Mouse (Mus musculus) spleen, embryonic (tissue): ENCODE data around the gene Reep3.
"Not testable (repeated sequence)": the region's sequence is repeated elsewhere in the genome, so short reads cannot be mapped to it uniquely, and the experiment has no call there.

Source experiments
- CTCF ChIA-PET: fragments of 350-600 bp; sonication (Branson Sonifier 250); formaldehyde crosslinking; loops from one replicate; lab custom pipeline; 2022; lab: Charles Lee

Gene Reep3

GRCm38 (mm10) chr10:67096621-67097436, at the start of gene Reep3:
Gene Reep3 (minus strand): TSS chr10:67096945.
- CTCF ChIA-PET, result interaction anchor here (0.6 to 0.7 kb wide), 5 partner anchors 103 to 456 kb away, joined by 3 to 4 read pairs (median 3); no protein-coding TSS in a partner anchor

DNA sequence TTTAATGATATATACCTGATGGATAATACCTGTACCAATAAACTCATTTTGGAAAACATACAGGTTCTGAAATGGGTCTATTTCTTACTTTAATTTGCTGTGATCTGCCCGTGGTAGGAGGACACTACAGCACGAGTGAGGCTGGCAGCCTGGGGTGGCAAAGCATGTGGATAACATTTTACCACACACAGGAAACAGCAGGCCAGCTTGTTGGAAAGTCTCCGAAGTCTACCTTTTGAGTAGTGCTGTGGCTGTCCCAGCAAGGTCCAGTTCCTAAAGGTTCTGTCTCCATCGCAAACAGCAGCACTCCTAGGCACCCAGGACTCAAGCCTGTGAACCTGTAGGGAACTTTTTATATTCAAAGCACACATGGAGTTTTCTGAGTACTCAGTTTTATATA, 48.9 kb upstream of the Reep3 start:
- CTCF ChIA-PET, result no interaction called here

DNA sequence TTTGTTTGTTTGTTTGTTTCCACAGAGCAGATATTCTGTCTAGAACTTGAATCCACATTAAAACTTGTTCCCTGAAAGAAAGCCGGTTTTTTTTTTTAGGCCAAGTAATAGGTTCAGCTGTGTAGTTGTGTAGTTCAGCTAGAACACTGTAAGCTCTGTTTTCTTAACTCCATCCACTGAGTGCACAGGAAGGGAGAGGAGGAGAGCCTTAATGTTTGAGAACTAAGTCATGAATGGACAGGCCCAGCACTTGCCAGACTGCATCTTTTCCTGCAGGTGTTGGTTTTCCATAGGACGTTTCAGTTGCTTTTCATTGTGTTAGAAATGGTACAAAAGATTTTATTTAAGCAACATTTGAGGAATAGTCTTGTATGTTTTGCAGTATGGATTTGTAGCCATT, 47.5 kb upstream of the Reep3 start:
- CTCF ChIA-PET, result interaction anchor here (0.6 kb wide), 1 partner anchor 18 kb away, joined by 3 read pairs; no protein-coding TSS in a partner anchor

DNA sequence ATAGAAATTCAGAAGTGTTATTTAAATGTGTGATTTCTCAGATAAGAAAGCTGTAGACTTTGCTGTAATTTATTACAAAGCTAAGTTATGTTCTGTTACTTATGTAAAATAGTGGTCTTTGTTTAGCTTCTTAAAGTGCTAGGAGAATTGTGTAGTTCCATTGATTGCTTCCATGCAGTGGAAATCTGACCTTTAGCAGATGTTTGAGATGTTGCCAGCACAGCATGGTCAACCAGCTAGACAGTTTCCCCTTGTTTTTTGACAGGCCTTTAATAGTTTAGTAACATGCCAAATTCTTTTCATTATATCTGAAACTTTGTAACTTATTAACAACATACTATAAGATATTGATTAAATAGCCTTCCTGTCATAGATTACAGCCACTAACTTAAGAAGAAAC, 46.9 kb upstream of the Reep3 start:
- CTCF ChIA-PET, result no interaction called here

- CTCF ChIA-PET, result no interaction called here
Observed at GRCm38 (mm10) chr10:67137437-67137836, 40.7 kb upstream of the Reep3 start.

GRCm38 (mm10) chr10:67134322-67134721, 37.6 kb upstream of the Reep3 start:
- CTCF ChIA-PET, result no interaction called here

DNA sequence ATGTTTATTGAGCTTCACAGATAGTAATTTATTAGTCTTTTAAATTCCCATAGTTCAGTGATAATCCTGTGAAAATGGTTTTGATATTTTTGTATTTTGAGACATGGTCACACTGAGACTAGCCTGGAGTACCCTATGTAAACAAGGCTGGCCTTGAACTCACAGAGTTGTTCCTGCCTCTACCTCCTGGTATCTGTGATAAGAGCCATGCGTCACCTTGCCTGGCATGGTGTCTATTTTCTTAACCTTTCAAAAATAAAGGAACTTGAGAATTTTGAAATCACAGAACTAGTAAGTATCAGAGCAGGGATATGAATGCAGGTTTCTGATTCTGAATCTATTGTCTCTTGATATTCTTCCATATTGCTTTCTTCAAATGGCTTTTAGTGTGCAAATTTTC, 35.0 kb upstream of the Reep3 start:
- CTCF ChIA-PET, result no interaction called here

DNA sequence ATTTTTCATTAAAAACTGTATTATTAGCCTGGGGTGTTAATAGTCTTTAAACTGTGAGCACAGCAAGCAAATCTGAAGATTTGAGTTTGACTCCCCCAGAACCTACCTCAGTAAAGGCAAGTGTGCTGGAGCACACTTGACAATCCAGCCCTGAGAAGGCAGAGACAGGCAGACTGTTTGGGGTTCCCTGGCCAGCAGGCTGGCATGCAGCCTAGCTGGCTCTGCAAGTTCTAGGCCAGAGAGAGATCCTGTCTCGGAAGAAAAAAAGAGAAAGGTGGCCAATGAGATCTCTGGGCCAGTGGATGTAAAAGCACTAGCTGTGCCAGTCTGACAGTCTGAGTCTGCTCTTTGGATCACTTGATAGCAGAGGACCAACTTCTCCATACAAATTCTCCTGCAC, 32.8 kb upstream of the Reep3 start:
- CTCF ChIA-PET, result no interaction called here

- CTCF ChIA-PET, result interaction anchor here (0.8 kb wide), 1 partner anchor 17 kb away, joined by 3 read pairs; no protein-coding TSS in a partner anchor
Observed at GRCm38 (mm10) chr10:67126859-67127758, 30.4 kb upstream of the Reep3 start.

DNA sequence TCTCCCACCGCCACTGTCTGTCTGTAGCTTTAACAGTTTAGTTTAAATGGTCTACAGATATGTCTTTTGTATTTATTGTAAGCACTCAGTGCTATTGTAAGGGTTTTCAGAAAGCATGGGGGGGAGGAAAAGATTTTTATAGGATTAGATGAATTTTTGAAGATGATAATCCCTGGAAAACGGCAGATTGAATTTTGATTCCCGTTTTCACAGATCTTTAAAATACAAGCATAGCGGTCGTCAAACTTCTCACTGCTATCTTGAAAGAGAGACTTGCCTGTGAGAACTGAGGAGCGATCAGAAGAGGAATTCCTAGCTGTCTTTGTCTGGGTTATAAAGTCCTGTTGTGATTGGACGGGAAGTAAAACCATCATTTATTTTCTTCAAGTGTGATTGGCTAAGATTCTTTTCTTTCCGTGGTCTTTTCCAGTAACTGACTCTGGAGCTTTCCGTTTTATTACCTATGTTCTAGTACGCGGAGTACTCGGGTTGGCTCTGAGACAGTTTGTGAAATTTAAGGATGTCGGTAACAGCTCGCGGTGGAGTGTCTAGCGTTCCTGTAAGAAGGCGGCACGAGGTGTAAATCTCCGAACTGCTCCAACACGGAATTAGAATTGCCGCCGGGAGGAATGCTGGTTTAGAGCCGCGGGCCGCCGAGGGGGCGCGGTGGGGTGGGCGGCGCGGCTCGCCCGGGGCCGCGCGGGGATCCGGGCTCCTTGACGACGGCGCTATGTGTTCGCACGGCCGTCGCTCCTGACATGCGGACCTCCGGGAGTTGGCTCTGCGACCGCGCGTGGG, 29.5 kb upstream of the Reep3 start:
- CTCF ChIA-PET, result interaction anchor here (0.8 kb wide), 1 partner anchor 18 kb away, joined by 3 read pairs; no protein-coding TSS in a partner anchor

GRCm38 (mm10) chr10:67124156-67124555, 27.4 kb upstream of the Reep3 start:
- CTCF ChIA-PET, result no interaction called here

DNA sequence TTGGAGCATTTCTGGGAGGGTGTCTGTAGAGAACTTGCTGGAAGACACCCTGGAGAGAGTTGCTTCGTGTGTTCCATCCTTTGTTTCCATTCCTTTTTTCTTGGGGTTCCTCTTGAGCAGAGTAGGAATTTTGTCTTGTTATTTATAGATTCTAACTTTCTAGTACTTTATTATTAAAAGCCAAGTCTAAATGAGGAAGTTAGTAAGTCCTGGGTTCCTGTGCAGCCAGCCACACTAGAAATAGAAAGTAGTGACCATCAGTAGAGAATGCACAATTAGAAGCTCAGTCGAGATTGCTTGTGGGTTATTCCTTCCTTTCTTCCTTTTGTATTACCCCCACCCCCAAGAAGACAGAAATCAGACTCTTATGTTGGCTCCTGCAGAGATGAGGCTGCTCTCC, 27.0 kb upstream of the Reep3 start:
- CTCF ChIA-PET, result no interaction called here

DNA sequence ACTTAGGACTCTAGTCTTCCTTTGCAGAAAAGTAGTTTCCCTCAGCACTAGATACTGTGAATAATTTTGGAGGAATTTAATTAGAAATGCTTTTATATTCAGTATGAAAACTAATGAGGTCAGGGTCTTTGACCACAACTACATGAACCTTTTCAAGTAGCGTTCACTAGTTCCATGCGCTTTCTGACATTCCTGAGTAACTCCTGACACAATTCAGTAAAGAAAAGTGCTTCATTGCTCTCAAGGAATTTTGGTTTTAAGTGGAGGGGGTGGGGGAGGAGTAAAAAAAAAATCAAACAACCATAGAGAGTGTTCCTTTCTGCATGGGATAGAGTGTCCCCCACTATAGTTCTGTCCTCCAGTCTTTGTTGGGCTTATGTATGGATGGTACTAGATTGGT, 23.9 kb upstream of the Reep3 start:
- CTCF ChIA-PET, result no interaction called here

GRCm38 (mm10) chr10:67120180-67120579, 23.4 kb upstream of the Reep3 start:
- CTCF ChIA-PET, result no interaction called here

DNA sequence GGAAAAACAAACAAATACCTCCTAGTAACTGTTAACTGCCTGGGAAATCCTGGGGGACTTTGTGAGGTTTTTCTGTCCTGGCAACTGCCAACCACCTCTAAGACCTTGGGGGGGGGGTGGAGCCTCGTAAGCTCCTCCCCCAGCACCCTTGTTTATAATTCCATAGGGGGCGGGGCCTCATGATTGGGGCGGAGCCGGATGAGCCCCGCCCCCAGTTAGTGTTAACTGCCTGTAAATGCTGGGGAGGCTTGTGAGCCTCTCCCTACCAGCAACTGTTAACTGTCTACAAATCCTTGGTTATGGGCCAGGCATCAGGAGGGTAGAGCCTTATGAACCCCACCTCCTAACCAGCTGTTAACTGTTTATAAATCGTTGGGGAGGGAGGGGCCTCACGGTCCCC, 22.5 kb upstream of the Reep3 start:
- CTCF ChIA-PET, result interaction anchor here (0.6 kb wide), 1 partner anchor 24 kb away, joined by 3 read pairs; no protein-coding TSS in a partner anchor

DNA sequence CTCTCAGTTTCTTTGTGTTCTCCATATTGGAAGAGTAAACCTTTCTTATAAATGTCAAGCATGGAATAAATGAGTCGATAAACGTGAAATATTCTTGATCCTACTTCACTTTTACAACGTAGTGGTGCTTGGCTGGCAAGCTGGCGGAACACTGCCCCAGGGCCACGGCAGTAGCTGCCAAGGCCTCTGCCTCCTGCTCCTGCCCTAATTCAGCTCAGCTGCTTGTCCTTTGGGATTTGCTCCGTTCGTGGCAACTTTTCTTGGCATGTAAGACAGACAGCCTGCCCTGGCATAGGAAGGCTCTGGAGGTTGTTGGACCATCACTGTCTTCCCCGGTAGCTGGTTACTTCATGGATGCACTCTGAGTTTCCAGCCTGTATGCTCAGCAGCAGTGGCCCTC, 19.5 kb upstream of the Reep3 start:
- CTCF ChIA-PET, result no interaction called here

DNA sequence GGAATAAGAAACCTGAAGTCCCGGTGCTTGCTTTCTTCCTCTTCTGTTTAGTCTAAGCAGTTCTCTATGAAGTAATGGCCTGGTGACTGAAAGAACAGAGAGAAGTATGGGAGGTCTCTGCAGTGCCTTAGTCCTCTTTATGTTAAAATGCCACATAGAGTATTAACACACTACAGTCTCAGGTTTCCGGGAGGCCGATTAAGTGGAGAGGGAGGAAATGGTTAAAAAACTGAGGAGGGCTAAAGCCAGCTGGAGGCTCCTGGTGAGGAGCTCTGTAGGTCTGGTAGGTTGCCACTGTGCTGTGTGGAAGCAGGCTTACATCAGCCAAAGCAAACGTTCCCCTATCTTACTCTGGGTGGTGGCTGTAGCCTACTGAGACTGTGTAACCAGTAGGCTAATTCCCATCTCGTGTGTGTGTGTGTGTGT, 18.9 kb upstream of the Reep3 start:
- CTCF ChIA-PET, result no interaction called here

- CTCF ChIA-PET, result no interaction called here
Observed at GRCm38 (mm10) chr10:67115115-67115514, 18.4 kb upstream of the Reep3 start.

DNA sequence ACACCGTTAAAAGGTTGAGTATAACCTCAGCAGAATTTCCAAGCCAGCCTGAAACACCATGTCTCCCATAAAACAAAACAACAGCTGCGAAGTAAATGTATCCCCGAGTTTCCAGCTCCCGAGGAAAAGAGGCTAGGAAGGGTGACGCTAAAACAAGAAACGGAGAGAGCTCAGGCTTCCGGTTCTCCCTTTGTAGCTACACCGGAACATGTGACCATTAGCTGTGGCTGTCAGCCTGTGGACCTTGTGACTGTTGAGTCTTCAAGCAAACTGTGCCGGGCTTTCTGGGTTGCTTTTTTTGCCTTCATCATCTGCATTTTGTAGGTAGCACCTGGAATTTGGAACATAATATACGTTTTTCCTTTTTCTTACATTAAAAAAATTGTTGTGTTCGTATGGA, 17.1 kb upstream of the Reep3 start:
- CTCF ChIA-PET, result interaction anchor here (0.5 kb wide), 1 partner anchor 105 kb away, joined by 5 read pairs; no protein-coding TSS in a partner anchor

GRCm38 (mm10) chr10:67112967-67113366, 16.2 kb upstream of the Reep3 start:
- CTCF ChIA-PET, result not testable (repeated sequence)

- CTCF ChIA-PET, result no interaction called here
Observed at GRCm38 (mm10) chr10:67111799-67112177, 15.0 kb upstream of the Reep3 start.
